Mouse (Mus musculus): ENCODE results near the gene Zmiz1.

DNA sequence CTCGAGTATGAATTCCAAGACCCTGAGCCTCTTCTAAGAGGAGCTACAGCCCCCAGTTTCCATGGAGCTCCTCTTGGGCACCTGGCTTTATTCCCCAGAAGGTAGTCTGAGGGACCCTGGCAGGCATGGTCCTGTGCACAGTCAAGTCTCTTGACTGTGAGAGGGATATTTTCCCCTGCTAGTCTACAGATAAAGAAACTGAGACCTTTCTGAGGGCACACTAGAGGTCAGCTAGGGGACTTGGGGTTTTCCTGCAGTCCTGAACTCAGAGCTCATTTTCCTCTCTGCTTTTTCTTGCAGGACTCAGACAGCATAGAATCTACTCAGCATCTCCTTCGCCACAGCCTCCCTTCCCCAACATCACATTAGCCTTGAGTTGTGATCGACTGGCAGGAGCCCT, 43.4 kb downstream of the Zmiz1 start:
- no peak for TF ChIP-seq CTCF (IDR thresholded peaks at IDR 0.05; ENCODE audit: insufficient read depth, low read length)
- no peak for TF ChIP-seq POLR2A (IDR thresholded peaks at IDR 0.05; ENCODE audit: borderline replicate concordance, extremely low read depth, low read depth, low read length)
